Mouse (Mus musculus) erythroblast, adult 5-6 weeks (primary cell): Measurements from ENCODE around the gene Sema6d. TPM values are rescaled to one million over a fixed set of nuclear protein-coding genes. Genes with fewer than 3 reads are reported as not detected.

ENCODE experiments used
- ATAC-seq: replicated peaks from 2 replicates; pipeline ENCODE4 v1.8.0; 2016; ENCODE audit warnings: moderate number of reproducible peaks, mild to moderate bottlenecking, moderate TSS enrichment, inconsistent platforms; ENCODE audit not compliant: poor library complexity, low FRiP score, severe bottlenecking
- total RNA-seq, 2 experiments: library from RNA; stranded (forward) in 1 of 2; stranded (reverse) in 1 of 2; fragments of 150-400 nt in 1 of 2; fragments of 200-764, 138-1000 nt in 1 of 2; gene quantifications; 2 replicates each; pipeline versions ENCODE4 v1.2.3 to v1.2.4; 2015 to 2017; ENCODE audit warnings: low replicate concordance in 2 of 2

The Sema6d gene
- total RNA-seq, 2 experiments from 2014 or later, result 0.85 to 0.96 TPM

- no peak for ATAC-seq
These were observed 544.7 kb downstream of the Sema6d start for GRCm38 (mm10) chr2:124634400-124634998.

GRCm38 (mm10) chr2:124635271-124635865, 545.6 kb downstream of the Sema6d start:
- ATAC-seq, result no peak

- ATAC-seq, result no peak
These were observed 547.3 kb downstream of the Sema6d start for GRCm38 (mm10) chr2:124637080-124637479.

GRCm38 (mm10) chr2:124639221-124639963, 549.6 kb downstream of the Sema6d start:
- no peak for ATAC-seq

- ATAC-seq, result no peak
These were observed 550.9 kb downstream of the Sema6d start for GRCm38 (mm10) chr2:124640500-124641193.

GRCm38 (mm10) chr2:124641194-124641558, 551.4 kb downstream of the Sema6d start:
- ATAC-seq, result no peak

GRCm38 (mm10) chr2:124642131-124642530, 552.4 kb downstream of the Sema6d start:
- ATAC-seq, result no peak

GRCm38 (mm10) chr2:124650609-124651008, 560.8 kb downstream of the Sema6d start:
- ATAC-seq, result no peak

- no peak for ATAC-seq
These were observed 561.4 kb downstream of the Sema6d start for GRCm38 (mm10) chr2:124651146-124651545.

- ATAC-seq, result no peak
These were observed 563.4 kb downstream of the Sema6d start for GRCm38 (mm10) chr2:124653161-124653560.

- no peak for ATAC-seq
These were observed 567.6 kb downstream of the Sema6d start for GRCm38 (mm10) chr2:124657358-124657757.

GRCm38 (mm10) chr2:124658374-124658773, 568.6 kb downstream of the Sema6d start:
- ATAC-seq, result no peak

GRCm38 (mm10) chr2:124659601-124660000, 569.8 kb downstream of the Sema6d start:
- ATAC-seq, result no peak

- no peak for ATAC-seq
These were observed 570.9 kb downstream of the Sema6d start for GRCm38 (mm10) chr2:124660686-124661085.

GRCm38 (mm10) chr2:124661316-124661715, 571.5 kb downstream of the Sema6d start:
- no peak for ATAC-seq

- no peak for ATAC-seq
These were observed 572.5 kb downstream of the Sema6d start for GRCm38 (mm10) chr2:124662257-124662656.

- no peak for ATAC-seq
These were observed 574.4 kb downstream of the Sema6d start for GRCm38 (mm10) chr2:124664191-124664590.

- no peak for ATAC-seq
These were observed 578.7 kb downstream of the Sema6d start for GRCm38 (mm10) chr2:124668431-124668830.

- ATAC-seq, result no peak
These were observed 583.3 kb downstream of the Sema6d start for GRCm38 (mm10) chr2:124673117-124673516.

- ATAC-seq, result no peak
These were observed 594.7 kb downstream of the Sema6d start for GRCm38 (mm10) chr2:124684481-124684901.

GRCm38 (mm10) chr2:124690372-124690771, 600.6 kb downstream of the Sema6d start:
- ATAC-seq, result no peak
